Mouse (Mus musculus): ENCODE data around the gene Ghdc.

GRCm38 (mm10) chr11:100782568-100782967, 11.8 kb upstream of the Ghdc start:
- TF ChIP-seq CTCF (IDR thresholded peaks at IDR 0.05 in 2 of 3, conservative IDR thresholded peaks at IDR 0.05 in 1 of 3; ENCODE audit: control insufficient read depth in 1 of 3, insufficient read depth in 1 of 3, low read depth in 2 of 3, low read length in 3 of 3, poor library complexity in 1 of 3, severe bottlenecking in 1 of 3) (no peak), SIN3A (IDR thresholded peaks at IDR 0.05; ENCODE audit: low read length) (no peak), MAX (IDR thresholded peaks at IDR 0.05; ENCODE audit: low read length) (no peak), ZMIZ1 (IDR thresholded peaks at IDR 0.05; ENCODE audit: low read depth, low read length) (no peak), BHLHE40 (IDR thresholded peaks at IDR 0.05; ENCODE audit: borderline replicate concordance, low read depth, low read length) (no peak), POLR2AphosphoS2 (IDR thresholded peaks at IDR 0.05; ENCODE audit: low read length) (no peak), ETS1 (IDR thresholded peaks at IDR 0.05; ENCODE audit: low read depth, low read length) (no peak), GATA1 (IDR thresholded peaks at IDR 0.05; ENCODE audit: low read depth, low read length) (no peak), MXI1 (IDR thresholded peaks at IDR 0.05; ENCODE audit: low read depth, low read length) (no peak), EP300 (IDR thresholded peaks at IDR 0.05; ENCODE audit: low read depth in 1 of 2, low read length in 2 of 2) (no peak)

Data from MEL (cell line).